Mouse (Mus musculus): Measurements from ENCODE around the gene Dock2. TPM values are rescaled to one million over a fixed set of nuclear protein-coding genes. Genes with fewer than 3 reads are reported as not detected.
A peak's percentile ranks its signal among the peaks of the same experiment; 100 is the strongest.

Gene Dock2
- total and polyA plus RNA-seq, 3 experiments = 0.97 to 4.1 (median 3.7) TPM

DNA sequence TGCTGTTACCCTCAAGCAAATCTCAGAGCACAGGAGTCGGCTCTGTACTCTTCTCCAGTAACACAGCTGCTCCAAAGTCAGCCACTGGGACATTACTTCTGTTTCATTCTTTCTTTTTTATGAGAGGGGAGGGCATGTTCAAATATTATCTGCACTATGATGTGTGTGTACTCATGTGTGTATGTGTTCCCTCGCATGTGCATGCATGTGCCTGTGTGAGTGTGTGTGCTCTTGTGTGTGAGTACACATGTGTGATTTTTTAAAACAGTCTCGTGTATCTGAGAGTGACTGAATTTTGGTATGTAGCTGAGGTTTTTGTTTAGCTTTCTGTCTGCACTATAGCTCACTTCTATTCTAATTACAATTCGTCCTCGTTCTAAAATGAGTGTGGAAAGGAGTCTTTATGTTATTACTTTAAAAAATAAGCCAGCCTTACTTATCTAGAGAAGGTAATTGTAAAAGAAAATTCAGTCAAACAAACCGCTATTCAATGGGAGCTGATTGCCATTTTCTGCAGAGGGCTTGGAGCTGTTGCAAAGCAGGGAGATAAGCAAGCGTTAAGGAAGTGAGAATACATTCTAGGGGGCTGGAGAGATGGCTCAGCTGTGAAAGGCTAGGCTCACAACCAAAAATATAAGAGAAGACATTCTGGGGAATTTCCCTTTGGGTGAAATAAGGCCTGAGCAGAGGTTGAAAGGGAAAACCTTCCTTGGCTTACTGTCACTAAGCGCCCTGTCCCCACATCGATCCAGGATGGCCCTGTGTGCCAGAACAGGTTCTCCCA lies 589.3 kb downstream of the Dock2 start:
- no peak for DNase-seq

DNA sequence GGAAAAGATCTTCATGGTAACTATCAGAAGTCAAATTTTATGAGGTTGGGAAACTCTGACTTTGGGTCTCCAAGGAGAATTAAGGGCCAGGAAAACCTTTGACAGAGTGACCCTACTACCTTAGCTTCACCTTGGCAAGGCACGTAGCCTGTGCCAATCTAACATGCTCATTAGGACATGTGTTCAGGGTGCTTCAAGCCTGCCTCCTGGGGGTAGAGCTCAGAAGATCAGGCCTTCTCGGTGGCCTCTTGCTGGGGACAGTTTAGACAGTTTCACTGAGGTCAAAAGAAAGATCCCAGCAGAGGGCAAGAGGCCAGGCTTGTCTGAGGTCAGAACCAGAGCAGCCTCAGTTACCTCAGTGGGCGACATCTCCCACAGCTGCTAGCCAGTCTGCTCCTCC lies 590.0 kb downstream of the Dock2 start:
- DNase-seq = no peak

- peak; percentile 17 for DNase-seq
These were observed 599.4 kb downstream of the Dock2 start for GRCm38 (mm10) chr11:34184266-34184665.

DNA sequence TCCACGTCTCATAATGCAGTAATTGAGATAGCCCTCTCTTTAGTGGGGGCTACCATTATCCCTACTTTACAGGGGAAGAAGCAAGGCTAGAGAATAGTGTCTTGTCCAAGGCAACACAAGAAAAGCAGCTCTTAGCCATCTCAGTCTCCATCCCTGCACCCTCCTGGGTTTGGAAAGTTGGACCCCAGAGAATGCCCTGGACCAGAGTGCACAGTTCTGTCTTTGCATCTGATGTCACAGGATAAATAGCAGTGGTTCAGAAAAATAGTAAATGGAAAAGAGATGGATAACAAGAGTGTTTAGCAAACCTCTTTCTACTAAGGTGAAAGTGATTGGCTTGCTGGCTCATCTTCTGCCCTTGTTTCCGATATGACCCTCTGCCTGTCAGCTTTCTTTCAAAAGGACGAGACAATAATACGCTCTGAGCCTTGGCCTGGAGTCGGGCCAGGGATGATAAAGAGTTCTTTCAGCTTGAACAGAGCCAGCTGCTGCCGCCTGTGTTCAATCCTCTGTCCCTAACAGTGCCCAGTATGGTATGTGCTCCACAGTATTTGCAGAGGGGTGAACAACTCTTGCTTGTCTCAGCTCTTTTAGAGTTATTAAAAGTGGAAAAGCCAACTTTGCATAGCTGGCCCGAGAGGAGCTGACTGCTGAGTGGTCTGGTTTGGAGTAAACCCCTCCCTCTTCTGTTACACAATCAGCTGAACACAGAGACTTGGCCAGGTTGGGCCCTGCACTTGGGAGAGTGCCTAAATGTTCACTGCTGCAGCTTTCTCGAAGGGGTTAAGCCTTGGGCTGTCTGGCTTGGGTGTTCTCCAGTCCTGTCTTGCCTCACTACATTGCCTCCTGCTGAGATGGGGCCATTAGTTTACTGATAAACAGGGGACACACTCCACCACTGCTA lies 602.2 kb downstream of the Dock2 start:
- DNase-seq = peak; percentile 55

- peak; percentile 12 for DNase-seq
These were observed 604.9 kb downstream of the Dock2 start for GRCm38 (mm10) chr11:34178752-34179151.

Other genes with a start within 250 kb of the Dock2 start
- gene Spdl1, start 49.7 kb upstream of the Dock2 start, total RNA-seq (2021) = under 1 TPM; 0.73 to 0.86 TPM
- 0.08 TPM in 2 replicates for gene Spdl1, start 49.7 kb upstream of the Dock2 start, polyA plus RNA-seq (2012; rRNA removed)

All from adrenal gland, adult 2 months (tissue).